Mouse (Mus musculus): Measurements from ENCODE around the gene Gm4131. TPM values are rescaled to one million over a fixed set of nuclear protein-coding genes. Genes with fewer than 3 reads are reported as not detected.

Gm4131 gene
- total RNA-seq, 1 experiment from 2014 or later, result not detected

DNA sequence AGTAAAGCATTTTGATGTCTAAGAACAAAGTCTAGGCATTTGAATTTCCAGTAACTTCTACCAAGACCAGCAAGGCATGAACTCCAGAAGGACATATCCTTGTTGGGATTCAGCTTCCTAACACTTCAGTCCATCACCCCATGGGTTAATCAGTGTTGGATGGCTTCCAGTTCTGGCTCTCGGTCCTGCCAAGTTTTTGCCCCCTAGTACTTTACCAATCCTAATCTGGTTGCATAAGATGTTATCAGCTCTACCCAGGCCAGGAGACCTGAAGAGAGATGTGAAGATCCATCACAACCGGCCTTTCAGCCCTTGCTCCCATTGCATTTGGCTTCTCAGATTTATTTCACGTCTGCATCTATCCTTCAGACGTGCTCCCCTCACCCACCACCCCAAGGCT is 144.5 kb downstream of the Gm4131 start:
- ATAC-seq (ENCODE audit: extremely low read depth, insufficient number of reproducible peaks, low FRiP score, poor library complexity, severe bottlenecking), result no peak

DNA sequence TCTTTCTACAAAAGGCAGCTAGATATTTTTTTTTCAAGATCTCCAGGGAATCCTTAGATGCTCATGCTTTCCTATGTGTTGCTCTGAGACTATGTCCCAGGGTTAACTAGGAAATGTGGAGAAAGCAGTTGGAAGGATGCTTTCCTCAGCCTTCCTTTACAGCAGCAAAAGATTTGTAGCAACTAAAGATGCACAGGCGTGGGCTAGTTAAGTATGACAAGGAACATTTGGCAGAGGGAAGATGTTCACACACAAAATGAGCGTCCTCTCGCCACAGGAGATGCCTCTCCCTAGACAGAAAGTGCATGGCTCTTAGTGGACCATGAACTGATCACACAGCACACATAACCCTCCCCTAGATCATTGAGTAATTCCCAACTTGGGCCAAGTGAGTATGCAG is 149.2 kb downstream of the Gm4131 start:
- no peak for ATAC-seq (ENCODE audit: extremely low read depth, insufficient number of reproducible peaks, low FRiP score, poor library complexity, severe bottlenecking)

DNA sequence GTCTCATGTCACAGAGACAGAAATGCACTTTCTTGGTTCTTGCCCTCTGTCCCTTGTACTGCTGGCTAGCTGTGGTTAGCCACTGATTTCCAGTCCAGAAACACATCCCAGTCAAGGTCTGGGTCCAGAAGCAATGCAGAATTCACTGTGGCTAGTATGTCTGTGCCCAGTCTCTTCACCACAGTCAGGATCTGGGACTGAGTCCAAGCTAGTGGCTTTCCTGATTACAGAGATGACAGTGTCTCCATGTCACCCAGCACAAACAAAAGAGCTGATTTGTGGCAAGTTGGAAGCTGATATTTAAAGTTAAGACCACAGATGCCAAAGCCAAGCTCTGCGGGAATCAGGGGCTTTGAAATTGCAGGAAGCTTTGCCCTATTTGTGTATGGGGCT is 150.0 kb downstream of the Gm4131 start:
- ATAC-seq (ENCODE audit: extremely low read depth, insufficient number of reproducible peaks, low FRiP score, poor library complexity, severe bottlenecking), result no peak

GRCm38 (mm10) chr14:62416007-62416741 is 150.5 kb downstream of the Gm4131 start:
- ATAC-seq (ENCODE audit: extremely low read depth, insufficient number of reproducible peaks, low FRiP score, poor library complexity, severe bottlenecking), result no peak

Other genes with a start within 250 kb of the Gm4131 start
- gene Gucy1b2, start 110.6 kb downstream of the Gm4131 start, total RNA-seq (2017), result not detected in 2 replicates
- gene Fam124a, start 11.2 kb downstream of the Gm4131 start, total RNA-seq (2017), result not detected in 2 replicates
- gene Serpine3, start 96.7 kb upstream of the Gm4131 start, total RNA-seq (2017), result not detected in 2 replicates
- 110 and 153 TPM in 2 replicates for gene Ints6, start 194.2 kb upstream of the Gm4131 start, total RNA-seq (2017)